Mouse (Mus musculus) liver, adult 2 months (tissue): ENCODE measurements around the gene Lrrc8b.

Source experiments
- CTCF ChIP-seq: fragments of 200-500 bp; IDR thresholded peaks from 2 replicates; pipeline ENCODE4 v1.5.1; 2011; ENCODE audit warnings: low read depth, low read length, control low read depth
- POLR2A ChIP-seq: fragments of 200-500 bp; IDR thresholded peaks from 2 replicates; pipeline ENCODE4 v1.6.1; 2011; ENCODE audit warnings: low read length, control low read depth; ENCODE audit not compliant: insufficient read depth; ENCODE audit errors: extremely low read depth

DNA sequence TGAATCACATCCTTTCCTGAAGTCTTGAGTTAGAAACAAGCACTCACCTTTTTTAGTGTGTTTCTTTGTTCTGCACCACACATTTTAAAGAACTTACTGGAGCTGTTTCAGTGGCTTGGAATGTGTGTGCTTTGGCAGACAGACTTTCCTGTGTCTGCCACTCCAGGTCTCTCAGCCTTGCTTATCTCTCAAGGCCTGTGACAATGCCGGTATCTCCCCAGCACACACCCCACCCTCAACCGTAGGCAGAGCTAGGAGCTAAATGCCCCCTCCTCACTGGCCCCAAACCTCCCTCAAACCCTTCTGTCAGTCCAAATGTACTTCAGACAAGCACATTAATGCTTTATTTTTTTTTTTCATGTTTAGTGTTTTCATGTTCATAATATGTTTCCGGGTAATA is 107.9 kb downstream of the Lrrc8b start:
- no peak for TF ChIP-seq CTCF
- no peak for TF ChIP-seq POLR2A
